Mouse (Mus musculus) small intestine, adult 2 months (tissue): Measurements from ENCODE around the gene Gm28308.

Experiments used
- CTCF ChIP-seq: fragments of 200-500 bp; IDR thresholded peaks from 2 replicates; pipeline ENCODE4 v1.5.1; 2012; ENCODE audit warnings: low read depth, mild to moderate bottlenecking, control low read depth, inconsistent platforms, low read length, moderate library complexity, mixed read lengths; ENCODE audit not compliant: insufficient replicate concordance, insufficient read length; ENCODE audit errors: extremely low read depth
- POLR2A ChIP-seq: fragments of 200-500 bp; IDR thresholded peaks from 2 replicates; pipeline ENCODE4 v1.6.1; 2012; ENCODE audit warnings: low read depth, mild to moderate bottlenecking, control low read depth, inconsistent platforms, low read length, moderate library complexity

- TF ChIP-seq CTCF (no peak), POLR2A (no peak)
Measured at GRCm38 (mm10) chr6:52236806-52237205, 23.7 kb upstream of the Gm28308 start.
